Mouse (Mus musculus) natural killer cell, adult 2 months (primary cell): ENCODE measurements around the gene Ldlrap1.
A peak's percentile ranks its signal among the peaks of the same experiment; 100 is the strongest.

Experiments used
- DNase-seq, 2 experiments: peaks; one replicate each; pipeline ENCODE4 v3.0.0; 2022; ENCODE audit warnings: low spot score in 2 of 2

Ldlrap1 gene

DNA sequence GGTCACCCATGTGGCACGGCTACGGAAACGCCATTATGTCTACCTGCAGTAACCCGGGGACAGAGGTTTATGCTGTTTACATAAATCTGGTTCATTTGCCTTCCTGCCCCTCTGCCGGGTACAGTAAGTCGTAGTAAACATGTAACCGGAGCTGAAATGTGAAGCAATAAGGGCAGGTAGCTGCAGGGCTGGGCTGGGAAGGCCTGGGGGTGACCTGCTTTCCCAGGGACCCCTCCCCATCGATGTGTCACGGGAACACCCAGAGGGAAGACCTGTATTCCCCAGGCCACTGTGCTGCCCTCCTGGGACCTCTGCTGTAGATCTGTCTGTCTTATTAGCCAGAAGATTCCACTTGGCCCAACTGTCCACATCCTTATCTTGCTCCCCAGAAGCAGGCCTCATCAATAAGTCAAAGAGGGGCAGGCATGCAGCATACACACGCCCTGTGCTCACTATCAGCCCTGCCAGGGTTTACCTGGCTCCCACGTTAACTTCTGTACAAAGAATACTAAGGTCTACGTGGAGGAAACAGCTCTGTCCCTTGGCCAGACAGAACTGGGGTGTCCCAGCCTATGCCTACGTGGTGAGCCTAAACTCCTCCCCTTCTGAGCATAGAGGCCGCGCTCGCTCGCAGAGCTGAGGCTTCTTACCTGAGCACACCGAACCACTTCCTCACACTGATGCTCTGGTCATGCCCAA lies 16.0 kb downstream of the Ldlrap1 start:
- DNase-seq = peak in 1 of 2 experiments; percentile 34

DNA sequence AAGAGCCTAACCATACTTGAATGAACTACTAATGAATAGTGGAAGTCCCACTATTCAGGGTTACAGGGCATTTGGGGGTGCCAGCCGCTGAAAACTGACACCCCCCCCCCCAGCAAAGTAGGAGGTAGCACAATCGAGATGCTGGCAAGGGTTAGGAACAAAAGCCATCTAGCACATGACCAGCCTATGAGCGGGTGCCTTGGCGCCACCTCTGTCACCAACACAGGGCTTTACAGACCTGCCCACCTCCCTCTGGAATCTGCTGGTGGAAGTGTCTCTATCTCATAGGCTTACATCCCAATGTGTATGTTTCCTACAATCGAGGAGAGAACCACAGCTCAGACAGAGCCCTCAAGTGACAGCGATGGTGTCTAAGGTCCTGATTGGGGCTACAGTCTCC lies 17.0 kb downstream of the Ldlrap1 start:
- no peak for DNase-seq

DNA sequence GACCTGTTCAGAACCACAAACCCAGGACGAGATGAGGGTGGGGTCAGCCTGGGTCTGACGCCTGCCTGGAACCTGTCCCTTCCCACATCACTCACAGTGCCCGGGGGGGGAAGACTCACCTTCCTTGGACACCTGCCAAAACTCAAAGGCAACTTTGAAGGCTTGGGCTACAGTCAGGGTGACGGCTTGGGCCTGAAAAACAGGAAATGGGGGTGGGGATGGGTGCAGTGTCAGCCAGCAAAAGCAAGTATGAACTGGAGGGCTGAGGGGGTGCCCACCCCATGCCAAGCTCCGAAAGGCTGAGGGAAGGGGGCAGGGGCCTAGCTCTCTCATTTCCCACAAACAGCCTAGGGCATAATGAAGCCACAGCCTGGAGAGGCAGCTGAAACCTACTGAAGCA lies 17.6 kb downstream of the Ldlrap1 start:
- peak; percentile 83 for DNase-seq

DNA sequence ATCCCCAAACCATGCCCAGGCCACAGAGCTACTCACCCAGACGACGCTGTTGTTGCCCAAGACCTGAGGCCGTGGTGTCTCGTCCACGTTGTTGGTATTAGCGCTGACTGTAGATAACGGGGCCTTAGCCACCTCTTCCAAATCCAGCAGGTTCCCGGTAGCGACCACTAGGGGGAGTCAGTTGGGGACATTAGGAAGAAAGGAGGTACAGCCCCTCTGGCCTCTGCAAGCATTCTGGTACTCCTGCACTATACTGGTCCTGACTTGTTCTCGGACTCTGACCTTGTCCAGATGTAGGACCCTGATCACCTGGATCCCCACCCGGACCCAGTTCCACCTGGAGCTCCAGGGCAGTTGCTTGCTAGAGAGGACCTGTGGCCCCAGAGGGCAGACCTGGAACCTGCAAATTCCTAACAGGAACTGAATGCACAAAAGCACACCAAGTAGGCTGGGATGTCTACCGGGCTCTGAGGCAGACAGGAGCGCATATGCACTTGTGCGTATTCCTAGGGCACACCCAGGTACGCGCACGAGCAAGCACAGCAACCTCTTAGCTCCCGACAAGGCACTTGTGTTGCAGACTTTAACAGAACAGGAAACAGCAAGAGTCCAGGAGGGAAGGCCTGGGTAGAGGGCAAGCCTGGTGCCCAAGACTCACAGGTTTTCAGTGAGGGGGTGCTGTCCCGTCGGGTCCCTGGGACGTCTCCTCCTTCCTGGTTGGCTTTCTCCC lies 18.4 kb downstream of the Ldlrap1 start:
- peak in 1 of 2 experiments; percentile 48 for DNase-seq

DNA sequence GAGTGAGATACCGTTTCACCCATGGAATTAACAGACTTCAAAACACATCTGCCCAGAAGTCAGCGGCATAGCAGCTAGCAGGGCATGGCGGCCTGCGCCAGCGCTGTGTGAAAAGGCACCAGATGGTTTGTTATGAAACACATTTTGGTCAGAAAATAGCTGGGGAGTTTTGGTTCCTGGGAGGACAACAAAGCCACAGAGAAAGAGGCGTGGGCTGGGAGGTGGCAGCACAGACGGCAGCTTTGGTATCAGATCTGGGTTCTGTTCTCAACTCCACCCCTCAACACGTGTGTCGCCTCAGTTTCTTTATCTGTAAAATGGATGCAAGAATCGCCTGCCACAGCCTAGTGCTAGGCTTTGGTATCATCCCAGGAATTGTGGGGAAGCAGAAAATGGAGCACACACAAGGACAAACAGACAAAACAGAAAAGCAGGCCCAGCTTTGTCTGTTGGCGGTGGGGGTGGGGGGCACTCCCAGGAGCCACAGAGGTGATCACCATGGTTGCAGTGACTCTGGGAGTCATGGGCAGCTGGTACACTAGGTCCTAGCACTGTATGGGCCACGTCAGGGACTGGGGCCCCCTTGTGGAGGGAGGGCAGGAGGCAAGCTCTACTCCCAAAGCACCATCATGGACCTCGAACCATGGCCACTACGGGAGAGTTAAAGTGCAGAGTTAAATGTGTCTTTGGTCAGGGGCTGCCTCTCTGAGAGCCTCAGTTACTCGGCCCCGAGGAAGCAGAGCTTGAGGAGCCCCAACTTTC lies 21.7 kb downstream of the Ldlrap1 start:
- peak in 1 of 2 experiments; percentile 29 for DNase-seq

DNA sequence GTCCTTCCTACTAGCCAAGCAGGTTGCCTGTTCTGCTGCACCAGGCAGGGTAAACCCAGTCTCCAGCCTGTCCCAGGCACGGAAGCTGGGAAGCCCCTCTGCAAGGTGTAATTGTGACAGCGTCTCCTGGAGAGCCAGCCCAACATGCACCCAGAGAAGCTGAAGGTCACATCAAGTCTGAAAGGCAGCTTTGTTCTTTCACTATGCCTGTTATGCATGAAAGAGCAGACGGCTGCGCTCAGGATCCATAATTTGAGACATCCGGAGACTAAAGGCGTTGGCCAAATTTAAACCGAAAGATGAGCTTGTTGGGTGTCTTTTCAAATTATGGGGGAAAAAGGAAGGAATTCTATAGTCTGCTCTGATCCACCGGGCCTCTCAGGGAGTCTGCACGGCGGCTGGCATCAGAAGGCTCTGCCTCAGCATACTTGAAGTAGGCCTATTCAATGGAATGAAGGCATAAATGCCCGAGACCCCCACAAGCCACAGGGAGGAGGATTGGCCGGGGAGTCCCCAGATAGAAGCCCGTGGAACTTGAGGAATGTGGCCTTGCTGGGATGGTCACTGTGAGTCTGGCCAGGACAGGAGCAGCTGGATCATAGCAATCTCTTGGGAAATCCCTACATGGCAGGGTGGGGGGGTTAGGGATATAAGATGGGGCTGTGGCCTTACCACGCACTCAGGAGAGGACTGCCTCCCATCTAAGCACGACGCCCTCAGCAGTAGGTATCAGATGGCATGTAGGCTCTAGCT lies 23.8 kb downstream of the Ldlrap1 start:
- DNase-seq = no peak

DNA sequence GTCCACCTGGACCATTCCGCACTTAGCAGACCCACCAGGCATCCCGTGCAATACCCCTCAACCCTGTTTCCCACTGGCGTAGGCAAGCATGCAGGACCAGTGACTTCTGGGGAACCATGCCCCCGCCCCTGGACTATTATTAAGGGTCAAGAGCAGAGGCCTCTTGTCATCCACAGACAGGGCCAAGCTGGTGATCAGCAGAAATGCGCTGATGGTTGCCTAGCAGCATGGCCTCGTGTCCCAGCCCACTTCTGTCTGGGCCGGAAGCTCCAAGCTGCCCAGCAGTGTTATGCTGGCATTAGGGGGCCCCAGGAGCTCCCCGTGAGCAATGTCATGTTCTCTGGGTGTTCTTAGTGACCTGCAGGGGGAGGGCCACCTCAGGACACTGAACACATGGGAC lies 25.9 kb downstream of the Ldlrap1 start:
- no peak for DNase-seq

DNA sequence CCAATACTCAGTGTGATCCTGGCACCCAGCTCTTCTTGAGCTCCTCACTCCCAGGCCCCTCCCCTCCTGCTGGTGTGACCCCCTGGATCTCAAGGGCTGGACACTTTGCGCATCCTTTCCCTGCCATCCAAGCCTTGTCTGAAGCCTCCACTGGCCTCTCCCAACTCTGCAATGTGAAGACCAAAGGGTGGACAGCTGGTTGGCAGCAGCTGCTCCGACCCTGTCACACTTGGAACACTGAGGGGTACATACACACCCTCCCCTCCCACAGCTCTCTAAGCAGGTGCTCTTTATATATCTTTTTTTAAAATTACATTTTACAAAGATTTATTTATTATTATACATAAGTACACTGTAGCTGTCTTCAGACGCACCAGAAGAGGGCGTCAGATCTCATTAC lies 27.6 kb downstream of the Ldlrap1 start:
- DNase-seq = no peak

DNA sequence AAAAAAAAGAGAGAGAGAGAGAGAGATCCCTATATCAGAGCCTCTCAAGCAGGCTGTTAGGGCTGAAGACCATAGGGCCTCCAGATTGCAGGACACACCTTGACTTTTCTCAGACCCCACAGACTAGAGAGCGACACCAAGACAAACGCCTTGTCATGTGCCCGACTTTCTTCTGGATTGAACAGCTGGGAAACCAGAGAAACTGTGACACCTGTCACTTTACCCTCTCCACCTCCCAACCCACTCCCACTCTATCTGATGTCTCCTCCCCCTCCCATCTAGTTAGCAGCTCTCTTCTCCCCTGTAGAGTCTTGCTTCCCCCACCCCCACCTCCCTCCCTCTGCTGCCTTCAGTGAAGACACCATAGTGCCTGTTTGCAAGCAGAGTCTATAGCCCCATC lies 28.3 kb downstream of the Ldlrap1 start:
- no peak for DNase-seq

DNA sequence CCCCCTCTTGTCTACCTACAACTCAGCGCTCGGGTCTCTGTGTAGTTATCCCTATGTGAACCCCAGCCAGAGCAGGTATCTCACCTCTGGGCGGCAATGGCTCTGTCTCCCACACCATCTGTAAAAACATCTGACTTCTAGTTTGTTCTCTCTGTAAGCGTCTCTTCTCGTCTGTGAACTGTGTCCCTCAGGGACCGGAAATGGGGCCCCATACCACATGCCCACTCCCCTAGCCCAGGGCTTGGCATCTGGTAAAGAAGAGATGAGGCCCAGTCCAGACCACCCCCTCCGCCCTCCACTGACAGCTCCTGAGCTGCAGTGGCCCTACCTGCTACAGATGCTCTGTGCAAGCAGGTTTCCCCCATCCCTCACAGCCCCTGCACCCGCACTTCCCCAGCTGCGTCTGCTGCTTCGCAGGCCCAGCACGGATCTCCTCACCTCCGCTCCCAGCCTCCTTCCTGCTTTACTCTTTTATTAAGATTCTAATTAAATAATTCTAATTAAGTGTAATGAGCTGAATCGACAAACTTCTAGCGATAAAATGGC lies 30.4 kb downstream of the Ldlrap1 start:
- peak in 1 of 2 experiments; percentile 43 for DNase-seq

DNA sequence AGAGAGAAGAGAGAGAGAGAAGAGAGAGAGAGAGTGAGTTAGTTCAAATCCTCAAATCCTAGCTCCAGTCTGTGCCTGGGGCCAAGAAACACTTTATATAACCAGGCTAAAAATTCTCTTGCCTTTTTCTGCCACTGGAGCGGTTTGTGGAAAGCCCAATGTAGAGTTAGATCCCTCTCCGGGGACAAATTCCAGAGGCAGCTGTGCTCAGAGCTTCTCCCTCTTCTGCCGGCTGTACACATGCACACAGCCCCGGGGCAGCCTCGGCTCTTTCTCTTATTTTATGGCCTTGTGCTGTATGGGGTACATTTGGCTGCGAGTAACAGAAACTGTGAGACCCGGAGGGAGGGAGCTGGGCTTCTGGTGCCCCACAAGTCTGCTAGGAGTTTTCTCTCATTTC lies 31.7 kb downstream of the Ldlrap1 start:
- no peak for DNase-seq

DNA sequence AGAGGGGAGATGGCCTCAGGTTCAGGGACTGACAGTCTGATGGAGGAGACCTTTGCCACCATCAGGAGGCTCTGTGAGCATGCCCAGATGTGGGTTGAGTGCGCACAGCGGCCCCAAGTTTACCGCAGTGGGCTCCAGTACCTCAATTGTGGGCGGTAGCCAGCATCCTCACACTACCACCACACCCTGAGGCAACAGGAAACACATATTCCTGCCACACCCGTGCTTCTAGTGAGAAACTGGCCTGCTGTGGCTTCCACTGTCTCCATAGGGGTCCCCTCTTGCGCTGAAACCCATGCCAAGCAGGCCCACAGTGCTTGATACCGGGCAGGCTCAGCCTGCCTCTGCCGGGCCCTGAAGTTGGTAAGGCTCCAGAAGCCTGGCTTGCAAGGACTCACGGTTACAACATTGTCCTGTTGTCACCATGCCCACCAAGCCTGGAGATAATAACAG lies 33.2 kb downstream of the Ldlrap1 start:
- DNase-seq = peak; percentile 79 to 84

DNA sequence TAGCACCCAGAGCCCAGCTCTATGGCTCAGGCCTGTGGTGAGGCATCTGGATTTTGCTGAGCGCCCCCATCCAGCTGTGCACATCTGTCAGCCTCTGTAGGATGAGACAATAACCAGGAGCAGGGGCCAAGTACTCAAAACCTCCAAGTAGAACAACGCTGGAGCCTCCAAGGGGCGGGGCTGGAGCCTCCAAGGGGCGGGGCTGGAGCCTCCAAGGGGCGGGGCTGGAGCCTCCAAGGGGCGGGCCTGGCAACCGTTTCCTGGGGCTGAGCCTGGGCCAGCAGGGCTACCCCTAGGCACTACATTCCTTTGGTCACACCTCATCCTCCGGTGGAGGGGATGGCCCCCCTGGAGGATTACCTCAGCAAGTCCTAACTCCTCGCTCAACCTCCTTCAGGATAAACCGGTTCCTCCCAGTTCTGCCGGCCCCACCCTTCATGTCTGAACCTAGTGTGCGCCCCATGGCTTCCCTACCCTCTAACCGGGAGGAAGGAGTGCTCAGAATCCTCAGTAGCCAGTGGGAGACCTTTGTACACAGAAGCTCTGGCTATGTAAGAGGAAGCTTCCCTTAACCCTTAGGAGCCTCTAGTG lies 33.7 kb downstream of the Ldlrap1 start:
- DNase-seq = peak; percentile 57 to 66

DNA sequence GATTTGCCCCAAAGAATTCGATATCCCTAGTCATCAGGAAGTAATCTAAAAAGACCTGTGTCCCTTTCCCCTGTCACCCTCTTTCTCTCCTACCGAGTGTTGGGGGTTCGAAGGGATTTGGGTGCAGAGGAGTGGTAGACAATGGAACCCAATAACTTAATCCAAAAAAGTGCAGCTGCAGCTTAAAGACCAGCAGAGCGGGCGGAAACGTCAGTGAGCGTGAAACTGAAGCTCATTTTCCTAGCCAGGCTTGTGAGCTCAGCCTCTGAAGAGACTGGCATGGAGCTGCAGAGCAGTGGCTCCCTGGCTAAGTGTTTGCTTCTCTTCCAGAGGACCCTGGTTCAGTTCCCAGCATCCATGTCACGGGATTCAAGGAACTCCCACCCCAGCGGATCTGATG lies 34.5 kb downstream of the Ldlrap1 start:
- no peak for DNase-seq

DNA sequence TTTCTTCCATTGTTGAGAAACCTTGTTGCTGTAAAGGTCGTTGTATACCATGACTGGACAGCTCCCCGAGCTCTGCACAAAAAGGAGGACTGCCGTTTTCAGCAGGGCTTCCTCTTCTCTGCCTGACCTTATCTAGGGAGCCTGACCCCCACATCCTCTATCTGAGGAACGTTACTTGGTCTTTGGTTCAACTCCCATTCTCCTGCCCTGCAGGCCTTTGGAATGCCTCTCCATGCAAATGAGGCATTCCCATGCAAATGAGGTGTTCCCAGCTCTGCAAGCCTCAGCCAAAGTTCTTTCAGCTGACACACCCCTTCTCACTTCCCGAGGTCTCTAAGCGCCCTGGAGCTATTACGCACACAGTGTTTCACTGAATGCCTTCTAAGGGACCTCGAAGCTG lies 37.7 kb downstream of the Ldlrap1 start:
- DNase-seq = no peak

DNA sequence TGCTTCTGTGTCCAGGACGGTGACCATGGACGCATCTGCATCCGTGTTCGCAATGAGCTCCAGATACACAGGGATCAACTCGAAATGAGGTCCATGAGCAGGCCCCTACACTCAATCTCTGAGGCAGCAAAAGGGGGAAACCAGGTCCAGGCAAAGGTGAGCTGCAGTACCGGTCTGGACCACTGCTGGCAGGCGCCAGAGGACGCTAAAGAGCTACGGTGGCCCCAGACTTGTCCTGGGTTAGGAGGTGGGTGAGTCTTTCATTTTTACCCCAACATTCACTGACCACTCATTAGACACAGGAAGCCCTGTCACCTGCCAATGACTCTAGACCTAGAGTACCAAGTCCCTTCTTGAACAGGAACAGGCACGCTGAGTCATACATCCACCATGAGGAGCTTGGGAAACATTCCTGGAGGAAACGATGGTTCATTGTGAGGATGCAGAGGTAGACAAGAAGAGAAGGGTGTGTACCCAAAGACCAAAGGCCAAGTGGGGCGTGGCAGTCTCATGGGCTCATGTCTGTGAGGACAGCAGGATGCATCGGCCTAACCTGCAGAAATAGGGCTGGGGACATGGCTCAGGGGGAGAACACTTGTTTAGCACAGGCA lies 42.0 kb downstream of the Ldlrap1 start:
- DNase-seq = no peak

DNA sequence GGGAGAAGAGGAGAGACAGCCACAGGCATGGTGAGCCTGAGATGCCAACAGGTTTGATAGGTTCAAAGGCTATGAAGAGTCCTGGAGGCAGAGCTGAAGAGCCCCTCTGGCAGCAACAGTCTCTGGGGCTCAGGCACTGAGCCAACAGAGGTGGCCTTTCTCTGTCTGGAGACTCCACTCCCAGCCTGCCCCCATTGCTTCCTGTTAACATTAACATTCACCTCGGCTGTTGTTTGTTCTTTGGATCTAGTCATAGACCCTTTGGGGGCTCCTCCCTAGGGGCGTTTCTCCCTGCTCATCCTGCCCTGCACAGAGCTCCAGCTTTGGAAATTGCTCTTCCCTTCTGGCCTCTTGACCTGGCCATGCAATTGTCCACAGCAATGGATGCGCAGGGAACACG lies 42.9 kb downstream of the Ldlrap1 start:
- no peak for DNase-seq

DNA sequence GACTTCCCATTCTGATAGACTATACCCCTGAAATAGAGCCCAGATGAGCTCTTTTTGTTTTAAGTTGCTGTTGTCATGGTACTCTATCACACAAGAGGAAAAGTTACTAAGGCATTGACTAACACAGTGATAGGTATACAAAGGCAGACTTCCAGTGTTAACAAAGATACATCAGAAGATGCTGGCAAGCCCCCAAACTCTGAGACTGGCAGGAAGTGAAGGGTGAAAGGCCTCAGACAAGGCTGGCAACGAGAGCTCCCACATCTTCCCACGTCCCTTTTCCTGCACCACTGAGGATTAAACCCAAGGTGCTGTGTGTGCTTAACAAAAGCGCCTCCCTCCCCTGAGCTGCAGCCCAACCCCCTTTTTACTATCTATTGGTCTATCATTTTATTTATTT lies 44.6 kb downstream of the Ldlrap1 start:
- no peak for DNase-seq

DNA sequence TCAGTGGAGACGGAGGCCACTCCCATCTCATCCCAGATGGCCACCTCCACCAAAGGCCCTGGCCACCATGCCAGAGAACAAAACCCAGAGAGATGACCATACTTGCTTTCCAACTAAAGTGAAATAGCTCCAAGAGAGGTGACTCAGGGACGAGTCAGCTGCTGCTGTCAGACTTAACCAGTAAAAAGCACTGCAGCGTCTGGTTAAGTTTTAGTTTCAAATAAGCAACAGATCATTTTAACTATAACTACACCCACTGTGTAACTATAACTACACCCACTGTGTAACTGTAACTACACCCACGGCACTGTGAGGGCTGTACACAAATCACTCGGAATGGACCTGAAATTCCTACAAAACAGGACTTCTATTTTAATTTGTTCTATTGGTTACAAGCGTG lies 46.7 kb downstream of the Ldlrap1 start:
- DNase-seq = no peak

DNA sequence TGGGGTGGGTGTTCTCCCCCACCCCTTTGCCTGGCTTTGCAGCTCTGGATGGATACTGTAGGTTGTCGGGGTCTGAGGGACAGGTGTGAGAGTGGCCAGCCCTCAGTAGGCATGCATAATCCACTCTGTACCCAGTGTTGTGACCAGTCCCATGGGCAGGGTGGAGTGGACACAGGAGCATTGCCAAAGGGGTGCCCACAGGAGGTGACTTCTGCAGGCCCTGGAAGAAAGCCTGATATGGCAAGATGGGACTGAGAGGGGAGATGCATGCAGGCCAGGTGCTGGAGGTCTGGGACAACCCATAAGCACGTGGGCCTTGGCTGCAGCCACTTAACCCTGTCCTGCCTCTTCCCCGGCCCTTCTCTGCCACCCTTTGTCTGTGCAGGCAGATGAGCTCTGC lies 47.5 kb downstream of the Ldlrap1 start:
- no peak for DNase-seq

DNA sequence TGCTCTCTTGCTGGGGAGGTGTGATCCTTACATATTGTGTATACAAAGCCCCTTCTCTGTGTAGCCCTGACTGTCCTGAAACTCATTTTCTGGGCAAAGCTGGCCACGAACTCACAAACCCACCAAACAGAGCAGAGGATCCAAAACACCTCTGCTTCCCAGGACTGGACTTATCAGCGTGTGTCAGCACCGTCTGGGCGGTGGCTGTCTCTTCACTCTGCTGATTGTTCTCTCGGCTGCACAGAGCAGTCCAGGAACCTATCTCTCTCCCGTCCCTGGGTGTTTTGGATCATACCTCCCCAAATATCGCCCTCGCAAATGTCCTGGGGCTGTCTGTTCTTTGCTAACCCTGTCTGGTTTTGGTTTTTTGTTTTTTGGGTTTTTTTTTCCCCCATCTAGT lies 48.3 kb downstream of the Ldlrap1 start:
- no peak for DNase-seq
